Mouse (Mus musculus) spleen, adult 2 months (tissue): Measurements from ENCODE around the gene Bag6. TPM values are rescaled to one million over a fixed set of nuclear protein-coding genes. Genes with fewer than 3 reads are reported as not detected.
A peak's percentile ranks its signal among the peaks of the same experiment; 100 is the strongest.

Experiments
- DNase-seq, 2 experiments: peaks; one replicate each; pipeline versions ENCODE4 v3.0.0 to v3.0.0-alpha.2; 2012 to 2021; ENCODE audit warnings: low spot score in 2 of 2, low read depth in 1 of 2
- H3K27ac ChIP-seq: fragments of 200-500 bp; 2 replicates; pipeline ENCODE4 v1.5.1; 2012; ENCODE audit warnings: low read length, inconsistent platforms; ENCODE audit not compliant: insufficient read depth
- H3K27me3 ChIP-seq: fragments of 200-500 bp; 2 replicates; pipeline ENCODE4 v1.6.1; 2012; ENCODE audit warnings: mild to moderate bottlenecking, moderate library complexity, low read length, inconsistent platforms; ENCODE audit not compliant: control insufficient read depth, insufficient read depth
- H3K36me3 ChIP-seq: fragments of 200-500 bp; 2 replicates; pipeline ENCODE4 v1.6.1; 2012; ENCODE audit warnings: mild to moderate bottlenecking, low read length, inconsistent platforms; ENCODE audit not compliant: control insufficient read depth, insufficient read depth
- H3K4me1 ChIP-seq: fragments of 200-500 bp; 2 replicates; pipeline ENCODE4 v1.6.1; 2011; ENCODE audit warnings: inconsistent platforms; ENCODE audit not compliant: control insufficient read depth, insufficient read depth, insufficient read length
- H3K4me3 ChIP-seq: fragments of 200-500 bp; 2 replicates; pipeline ENCODE4 v1.5.1; 2011; ENCODE audit warnings: mild to moderate bottlenecking, inconsistent platforms; ENCODE audit not compliant: insufficient read depth, insufficient read length; ENCODE audit errors: extremely low read depth
- CTCF ChIP-seq: fragments of 200-500 bp; IDR thresholded peaks from 2 replicates; pipeline ENCODE4 v1.5.1; 2011; ENCODE audit warnings: mild to moderate bottlenecking, inconsistent platforms; ENCODE audit not compliant: insufficient read depth, insufficient read length, insufficient replicate concordance; ENCODE audit errors: extremely low read depth
- POLR2A ChIP-seq: fragments of 200-500 bp; IDR thresholded peaks from 2 replicates; pipeline ENCODE4 v1.6.1; 2011; ENCODE audit warnings: low read depth, low read length, inconsistent platforms
- WGBS: fragments of 180-500 bp; shearing (Covaris S2); methylation state at CpG from one replicate; pipeline ENCODE4 v1.1.7; 2018; 5-methylcytosine and 5-hydroxymethylcytosine counted together
- polyA plus RNA-seq: library from polyadenylated mRNA; depleted of rRNA; stranded (reverse); fragments of >200 nt; gene quantifications from 2 replicates; pipeline ENCODE4 v1.2.3, GENCODE M21; 2012

Bag6 gene
- polyA plus RNA-seq, 1 experiment = 166 TPM

DNA sequence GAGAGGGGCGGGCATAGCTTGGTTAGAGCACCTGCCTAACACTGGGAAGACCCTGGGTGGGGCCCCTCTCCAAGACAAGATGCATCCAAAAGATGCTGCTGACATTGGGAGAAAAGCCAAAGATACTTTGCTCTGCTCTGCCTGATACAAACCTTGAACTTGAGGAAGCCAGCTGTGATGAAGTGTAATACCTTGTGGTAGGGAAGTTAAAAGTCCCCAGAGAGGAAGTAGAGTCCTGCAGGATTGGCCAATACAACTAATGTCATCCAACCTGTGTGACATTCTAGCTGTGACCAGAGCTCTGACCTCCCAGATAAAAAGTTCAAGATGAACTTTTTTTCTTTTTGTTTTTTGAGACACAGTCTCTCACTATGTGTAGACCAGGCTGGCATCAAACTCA is 9.9 kb upstream of the Bag6 start:
- no peak overlapping the region for H3K4me3 ChIP-seq
- H3K4me1 ChIP-seq = peaks cover 15% of the 10 kb centered on the region
- no peaks in the 10 kb centered on the region for H3K27me3 ChIP-seq
- TF ChIP-seq CTCF = no peak
- TF ChIP-seq POLR2A = no peak
- H3K27ac ChIP-seq = no peak overlapping the region
- DNase-seq = no peak
- WGBS = 93% methylated on average over 1 of the region's 1 CpGs
- H3K36me3 ChIP-seq = peaks cover 8% of the 10 kb centered on the region; the same call in 1 of the 2 replicates

DNA sequence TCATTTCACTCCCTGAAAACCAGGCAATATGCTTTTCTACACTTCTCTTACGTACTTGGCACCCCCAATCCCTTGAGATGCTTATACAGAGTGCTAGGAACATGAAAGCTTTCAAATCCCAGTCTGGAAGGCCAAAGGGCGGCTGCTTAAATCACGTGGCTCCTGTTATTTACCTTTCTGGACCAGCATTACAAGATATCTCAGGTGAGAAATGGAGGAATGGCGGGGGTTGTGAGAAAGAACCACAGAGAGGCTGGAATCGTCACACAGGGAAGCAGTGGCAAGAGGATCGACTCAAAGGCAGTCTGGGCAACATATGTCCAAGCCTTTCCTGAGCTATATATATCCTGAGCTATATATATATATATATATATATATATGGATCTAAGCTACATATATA is 9.4 kb upstream of the Bag6 start:
- no peaks in the 10 kb centered on the region for H3K27me3 ChIP-seq
- H3K36me3 ChIP-seq = peaks cover 8% of the 10 kb centered on the region; the same call in 1 of the 2 replicates
- no peak for DNase-seq
- H3K27ac ChIP-seq = no peak overlapping the region
- WGBS = 52% methylated on average over 6 of the region's 6 CpGs
- H3K4me3 ChIP-seq = peak overlapping the region; percentile 81; the same call in 1 of the 2 replicates
- H3K4me1 ChIP-seq = peaks cover 11% of the 10 kb centered on the region
- no peak for TF ChIP-seq CTCF
- no peak for TF ChIP-seq POLR2A

DNA sequence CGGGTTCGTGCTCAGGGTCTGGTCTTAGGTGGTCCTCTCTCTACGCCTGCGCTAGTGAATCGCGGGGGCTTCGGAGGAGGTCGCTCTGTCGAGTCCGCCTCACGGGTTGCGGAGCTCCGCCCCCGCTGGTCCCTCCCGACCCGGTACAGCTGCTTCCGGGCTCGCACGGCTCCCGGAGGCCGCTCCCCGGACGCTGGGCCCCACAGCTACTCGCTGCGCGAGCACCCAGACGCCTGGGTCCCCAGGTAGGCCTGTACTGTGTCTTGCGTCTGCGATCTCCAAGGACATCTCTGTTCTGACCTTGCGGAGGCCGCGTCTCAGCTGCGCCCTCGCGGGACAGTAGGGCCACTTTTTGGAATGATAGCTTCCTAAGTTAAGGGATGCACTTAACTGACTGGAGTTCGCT is 8.8 kb upstream of the Bag6 start, which contains the start of gene D17H6S53E:
D17H6S53E (plus strand) TSS at position 168 of the 406 bp plus-strand sequence.
- Histone ChIP-seq H3K4me3 (peak within 1 kb of the TSS; percentile 81), H3K27ac (peak within 1 kb of the TSS; percentile 74), H3K4me1 (peaks cover 11% of the 10 kb centered on the region), H3K36me3 (peaks cover 8% of the 10 kb centered on the region; the same call in 1 of the 2 replicates), H3K27me3 (no peaks in the 10 kb centered on the region)
- DNase-seq = peak in 1 of 2 experiments; percentile 76
- under 1% methylated on average over 36 of the region's 36 CpGs for WGBS
- TF ChIP-seq POLR2A = peak; percentile 81
- no peak for TF ChIP-seq CTCF

DNA sequence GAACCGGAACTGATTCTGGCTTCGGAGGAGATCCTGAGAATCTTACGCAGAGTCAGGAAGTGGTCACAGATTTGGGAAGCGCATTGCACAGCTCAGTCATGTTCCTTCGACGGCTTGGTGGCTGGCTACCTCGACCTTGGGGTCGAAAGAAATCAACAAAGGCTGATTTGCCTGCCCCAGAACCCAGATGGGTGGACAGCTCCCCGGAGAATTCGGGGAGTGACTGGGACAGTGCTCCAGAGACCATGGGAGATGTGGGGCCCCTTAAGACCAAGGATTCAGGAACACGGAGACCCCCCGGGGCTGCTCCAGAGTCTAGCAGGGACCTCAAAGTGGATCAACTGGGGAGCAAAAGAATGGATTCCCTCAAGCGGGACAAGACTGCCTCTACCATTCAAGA is 8.0 kb upstream of the Bag6 start:
- WGBS = 37% methylated on average over 13 of the region's 13 CpGs
- H3K4me1 ChIP-seq = peaks cover 11% of the 10 kb centered on the region
- H3K36me3 ChIP-seq = peaks cover 8% of the 10 kb centered on the region; the same call in 1 of the 2 replicates
- H3K27me3 ChIP-seq = no peaks in the 10 kb centered on the region
- H3K4me3 ChIP-seq = peak overlapping the region; percentile 81
- peak overlapping the region; percentile 74 for H3K27ac ChIP-seq
- no peak for DNase-seq
- TF ChIP-seq CTCF = no peak
- no peak for TF ChIP-seq POLR2A

DNA sequence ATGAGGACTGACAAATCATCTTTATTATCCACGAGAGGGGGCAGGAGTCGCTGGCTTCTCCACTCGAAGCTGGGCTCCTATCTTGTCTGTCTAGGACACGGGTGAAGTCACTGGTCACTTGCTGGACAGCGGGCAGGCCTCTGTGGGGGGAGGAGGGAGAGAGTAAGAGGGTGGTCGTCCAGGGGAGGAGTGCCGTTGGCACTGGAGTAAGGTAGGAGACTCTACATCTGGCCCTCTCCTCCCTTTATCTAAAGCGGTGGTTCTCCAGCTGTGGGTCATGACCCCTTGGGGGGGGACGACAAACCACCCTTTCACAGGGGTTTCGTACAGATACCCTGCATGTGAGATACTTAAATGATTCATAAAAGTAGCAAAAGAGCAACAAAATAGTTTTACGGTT is 6.0 kb upstream of the Bag6 start:
- no peak for TF ChIP-seq POLR2A
- no peak for TF ChIP-seq CTCF
- Histone ChIP-seq H3K4me1 (peaks cover 11% of the 10 kb centered on the region), H3K27me3 (no peaks in the 10 kb centered on the region), H3K4me3 (no peak overlapping the region), H3K36me3 (peaks cover 4% of the 10 kb centered on the region; the same call in 1 of the 2 replicates), H3K27ac (no peak overlapping the region)
- no peak for DNase-seq
- 86% methylated on average over 11 of the region's 11 CpGs for WGBS

DNA sequence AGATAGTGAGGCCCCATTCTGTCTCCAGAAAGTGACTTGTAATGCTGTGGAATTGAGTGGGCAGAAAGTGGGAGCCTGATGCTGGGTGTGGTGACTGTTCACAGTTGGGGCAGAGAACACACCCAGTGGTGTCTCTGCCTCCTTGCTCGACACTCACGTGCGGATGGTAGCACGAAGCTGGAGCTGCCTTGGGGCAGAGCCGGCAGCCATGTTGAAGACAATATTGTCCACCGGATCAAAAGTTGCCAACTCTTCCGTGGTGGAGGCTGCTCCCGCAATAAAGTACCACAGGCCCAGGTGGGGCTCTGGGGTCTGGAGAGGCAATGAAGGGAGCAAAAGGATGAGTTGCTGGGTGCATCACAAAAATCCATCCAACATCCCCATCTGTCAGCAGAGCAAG is 3.9 kb upstream of the Bag6 start:
- Histone ChIP-seq H3K4me3 (no peak overlapping the region), H3K27ac (no peak overlapping the region), H3K27me3 (no peaks in the 10 kb centered on the region), H3K4me1 (peaks cover 7% of the 10 kb centered on the region; the same call in 1 of the 2 replicates), H3K36me3 (peaks cover 2% of the 10 kb centered on the region; the same call in 1 of the 2 replicates)
- WGBS = 90% methylated on average over 8 of the region's 8 CpGs
- TF ChIP-seq POLR2A = no peak
- no peak for TF ChIP-seq CTCF
- DNase-seq = no peak

DNA sequence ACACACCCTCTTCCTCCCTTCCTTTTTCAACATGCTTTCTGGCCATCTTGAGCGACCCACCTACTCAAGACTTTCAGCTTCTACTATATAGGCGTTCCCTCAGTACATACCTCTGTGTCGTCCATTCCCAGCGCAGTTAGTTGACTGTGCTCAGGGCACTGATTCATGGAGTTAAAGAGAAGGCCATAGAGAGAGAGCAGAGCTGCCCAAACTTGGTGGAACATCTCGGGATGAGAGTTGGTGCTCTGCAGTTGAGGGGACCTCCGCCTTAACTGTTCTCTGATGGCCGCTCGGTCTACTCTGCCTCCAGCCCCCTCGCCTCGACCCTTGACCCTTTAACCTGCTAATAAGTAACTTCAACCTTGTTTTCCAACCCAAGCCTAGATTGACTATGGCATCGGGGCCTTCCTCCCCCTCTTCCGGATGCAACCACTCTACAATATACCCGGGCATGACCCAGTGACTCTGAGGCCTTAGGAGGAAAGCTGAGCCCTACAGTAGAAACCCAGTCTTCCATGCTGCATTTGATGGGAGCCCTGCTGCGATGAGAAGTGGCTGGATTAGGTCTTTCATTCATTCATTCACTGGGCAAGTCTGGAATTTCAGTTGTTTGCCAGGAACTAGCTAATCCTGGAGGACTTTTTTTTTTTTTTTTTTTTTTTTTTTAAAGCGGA is 3.3 kb upstream of the Bag6 start, which contains the start of gene Apom:
Apom (minus strand) TSS at position 551 of the 674 bp plus-strand sequence.
- Histone ChIP-seq H3K4me1 (peaks cover 10% of the 10 kb centered on the region; the same call in 1 of the 2 replicates), H3K27me3 (no peaks in the 10 kb centered on the region), H3K27ac (no peak within 1 kb of the TSS), H3K36me3 (peaks cover 2% of the 10 kb centered on the region; the same call in 1 of the 2 replicates), H3K4me3 (no peak within 1 kb of the TSS)
- DNase-seq = no peak
- WGBS = 88% methylated on average over 15 of the region's 15 CpGs
- TF ChIP-seq POLR2A (no peak), CTCF (no peak)
